Mouse (Mus musculus) cerebellum, postnatal 4 days (tissue): ENCODE measurements at regions not wholly inside any gene's neighbourhood (a gene's known extent, or its start where the extent isn't known, plus 50 kb on each side); places are given as distances from the start of the nearest gene placed in this dataset.

Source experiments
- DNase-seq, 2 experiments: peaks; one replicate each; pipeline ENCODE4 v3.0.0; 2022; ENCODE audit warnings: low spot score in 2 of 2, mixed read lengths in 1 of 2

GRCm38 (mm10) chr2:8628007-8628406 is 1118.6 kb upstream of the Celf2 start:
- DNase-seq, result no peak

- DNase-seq, result no peak
Observed at GRCm38 (mm10) chr2:8628485-8629208, 1119.3 kb upstream of the Celf2 start.

GRCm38 (mm10) chr2:8638082-8638481 is 1128.7 kb upstream of the Celf2 start:
- no peak for DNase-seq

- peak in 1 of 2 experiments; percentile 8 for DNase-seq
Observed at GRCm38 (mm10) chr2:8639282-8639681, 1129.9 kb upstream of the Celf2 start.

GRCm38 (mm10) chr2:8645463-8645862 is 1136.1 kb upstream of the Celf2 start:
- DNase-seq, result peak in 1 of 2 experiments; percentile 15

- no peak for DNase-seq
Observed at GRCm38 (mm10) chr2:8660544-8660943, 1151.2 kb upstream of the Celf2 start.

- DNase-seq, result peak; percentile 49 to 71
Observed at GRCm38 (mm10) chr2:8673751-8674378, 1164.5 kb upstream of the Celf2 start.

GRCm38 (mm10) chr2:8675537-8675936 is 1166.2 kb upstream of the Celf2 start:
- DNase-seq, result no peak

GRCm38 (mm10) chr2:8676546-8676945 is 1167.2 kb upstream of the Celf2 start:
- peak in 1 of 2 experiments; percentile 43 for DNase-seq

GRCm38 (mm10) chr2:8690846-8691643 is 1181.7 kb upstream of the Celf2 start:
- no peak for DNase-seq

GRCm38 (mm10) chr2:8729306-8729705 is 1151.7 kb upstream of the 4930412O13Rik start:
- no peak for DNase-seq

- peak in 1 of 2 experiments; percentile 21 for DNase-seq
Observed at GRCm38 (mm10) chr2:8754142-8754541, 1126.9 kb upstream of the 4930412O13Rik start.

GRCm38 (mm10) chr2:8756546-8756945 is 1124.5 kb upstream of the 4930412O13Rik start:
- DNase-seq, result no peak

- DNase-seq, result no peak
Observed at GRCm38 (mm10) chr2:8770636-8771035, 1110.4 kb upstream of the 4930412O13Rik start.

- DNase-seq, result no peak
Observed at GRCm38 (mm10) chr2:8781152-8781935, 1099.7 kb upstream of the 4930412O13Rik start.

GRCm38 (mm10) chr2:8782225-8782624 is 1098.8 kb upstream of the 4930412O13Rik start:
- DNase-seq, result no peak

GRCm38 (mm10) chr2:8802061-8802460 is 1079.0 kb upstream of the 4930412O13Rik start:
- no peak for DNase-seq

- no peak for DNase-seq
Observed at GRCm38 (mm10) chr2:8809609-8810008, 1071.4 kb upstream of the 4930412O13Rik start.

- no peak for DNase-seq
Observed at GRCm38 (mm10) chr2:8818127-8818526, 1062.9 kb upstream of the 4930412O13Rik start.

- no peak for DNase-seq
Observed at GRCm38 (mm10) chr2:8825406-8825805, 1055.6 kb upstream of the 4930412O13Rik start.
